Mouse (Mus musculus) lung, postnatal 25 days (tissue): ENCODE data around the gene Vmn2r96.
"Not testable (repeated sequence)": the region's sequence is repeated elsewhere in the genome, so short reads cannot be mapped to it uniquely, and the experiment has no call there.

Source experiments
- DNase-seq: peaks from one replicate; pipeline ENCODE4 v3.0.0; 2022; ENCODE audit warnings: low spot score

Gene Vmn2r96

GRCm38 (mm10) chr17:18572851-18573250 is at the start of gene Vmn2r96:
Gene Vmn2r96, plus strand, starts transcription at chr17:18573151.
- DNase-seq: not testable (repeated sequence)

GRCm38 (mm10) chr17:18523371-18523770 is 49.6 kb upstream of the Vmn2r96 start:
- DNase-seq: no peak

GRCm38 (mm10) chr17:18523991-18524390 is 49.0 kb upstream of the Vmn2r96 start:
- DNase-seq: no peak

GRCm38 (mm10) chr17:18558212-18559158 is 14.5 kb upstream of the Vmn2r96 start:
- peak; percentile 39 for DNase-seq

- not testable (repeated sequence) for DNase-seq
These were observed 6.8 kb upstream of the Vmn2r96 start for GRCm38 (mm10) chr17:18566186-18566585.

- DNase-seq: not testable (repeated sequence)
These were observed 42.2 kb downstream of the Vmn2r96 start for GRCm38 (mm10) chr17:18615151-18615550.

- no peak for DNase-seq
These were observed 53.6 kb downstream of the Vmn2r96 start for GRCm38 (mm10) chr17:18626532-18626931.
